Mouse (Mus musculus): Measurements from ENCODE around the gene Map7d1. TPM values are rescaled to one million over a fixed set of nuclear protein-coding genes. Genes with fewer than 3 reads are reported as not detected.
A peak's percentile ranks its signal among the peaks of the same experiment; 100 is the strongest.

Gene Map7d1
- polyA plus RNA-seq, 1 experiment from 2014 or later, result 59.8 TPM

GRCm38 (mm10) chr4:126260520-126261201, 4.5 kb upstream of the Map7d1 start:
- Histone ChIP-seq H3K27me3 (ENCODE audit: low read depth, poor library complexity, severe bottlenecking) (no peaks in the 10 kb centered on the region), H3K4me3 (peak overlapping the region; percentile 43), H3K9me3 (replicated peaks) (no peaks in the 10 kb centered on the region), H3K27ac (replicated peaks) (peak overlapping the region; percentile 89), H3K4me1 (peaks cover 61% of the 10 kb centered on the region), H3K36me3 (no peaks in the 10 kb centered on the region)
- DNase-seq (ENCODE audit: low spot score), result peak; percentile 67
- 3% methylated on average over 10 of the region's 10 CpGs for WGBS

GRCm38 (mm10) chr4:126259523-126260160, 3.5 kb upstream of the Map7d1 start:
- peak; percentile 84 for DNase-seq (ENCODE audit: low spot score)
- Histone ChIP-seq H3K4me1 (peaks cover 68% of the 10 kb centered on the region), H3K27me3 (ENCODE audit: low read depth, poor library complexity, severe bottlenecking) (no peaks in the 10 kb centered on the region)

DNA sequence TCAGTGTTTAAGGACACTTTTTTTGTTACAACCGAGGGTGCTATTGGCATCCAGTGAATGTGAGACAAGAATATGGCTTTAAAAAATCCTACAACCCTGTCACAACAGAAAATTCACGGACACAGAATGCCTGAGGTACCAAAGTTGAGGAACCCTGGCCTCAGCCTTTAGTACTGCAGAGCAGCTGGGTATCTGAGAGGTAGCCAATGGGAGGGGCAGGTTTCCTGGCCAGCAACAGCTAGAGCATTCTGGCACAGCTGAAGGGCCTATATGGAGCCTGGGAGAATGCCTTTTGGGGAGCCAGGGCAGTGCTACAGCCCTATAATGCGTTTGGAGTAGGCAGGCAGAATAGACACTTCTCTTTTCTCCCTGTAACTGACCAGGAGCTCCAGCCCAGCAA, 2.9 kb upstream of the Map7d1 start:
- Histone ChIP-seq H3K4me1 (peaks cover 74% of the 10 kb centered on the region), H3K27ac (replicated peaks) (peak overlapping the region; percentile 89), H3K4me3 (peak overlapping the region; percentile 43), H3K9me3 (replicated peaks) (no peaks in the 10 kb centered on the region), H3K27me3 (ENCODE audit: low read depth, poor library complexity, severe bottlenecking) (no peaks in the 10 kb centered on the region), H3K36me3 (no peaks in the 10 kb centered on the region)
- WGBS, result 26% methylated on average over 3 of the region's 3 CpGs
- no peak for DNase-seq (ENCODE audit: low spot score)

More at GRCm38 (mm10) chr4:126259523-126260160, 3.5 kb upstream of the Map7d1 start:
- Histone ChIP-seq H3K4me3 (peak overlapping the region; percentile 43), H3K36me3 (no peaks in the 10 kb centered on the region), H3K9me3 (replicated peaks) (no peaks in the 10 kb centered on the region), H3K27ac (replicated peaks) (peak overlapping the region; percentile 89)
- under 1% methylated on average over 15 of the region's 15 CpGs for WGBS

GRCm38 (mm10) chr4:126256967-126257881, 1.1 kb upstream of the Map7d1 start:
- H3K4me3 ChIP-seq, result peak overlapping the region; percentile 100
- H3K27ac ChIP-seq (replicated peaks), result peak overlapping the region; percentile 100
- peaks cover 8% of the 10 kb centered on the region for H3K36me3 ChIP-seq
- DNase-seq (ENCODE audit: low spot score), result peak; percentile 80
- H3K4me1 ChIP-seq, result peaks cover 83% of the 10 kb centered on the region
- no peaks in the 10 kb centered on the region for H3K27me3 ChIP-seq (ENCODE audit: low read depth, poor library complexity, severe bottlenecking)
- H3K9me3 ChIP-seq (replicated peaks), result no peaks in the 10 kb centered on the region
- WGBS, result under 1% methylated on average over 26 of the region's 26 CpGs

GRCm38 (mm10) chr4:126255113-126256001, 786 bp downstream of the Map7d1 start:
- peak overlapping the region; percentile 100 for H3K27ac ChIP-seq (replicated peaks)
- peak overlapping the region; percentile 100 for H3K4me3 ChIP-seq
- WGBS, result under 1% methylated on average over 50 of the region's 50 CpGs
- peaks cover 24% of the 10 kb centered on the region for H3K36me3 ChIP-seq
- peak; percentile 79 for DNase-seq (ENCODE audit: low spot score)
- H3K27me3 ChIP-seq (ENCODE audit: low read depth, poor library complexity, severe bottlenecking), result no peaks in the 10 kb centered on the region
- H3K4me1 ChIP-seq, result peaks cover 84% of the 10 kb centered on the region
- H3K9me3 ChIP-seq (replicated peaks), result no peaks in the 10 kb centered on the region

DNA sequence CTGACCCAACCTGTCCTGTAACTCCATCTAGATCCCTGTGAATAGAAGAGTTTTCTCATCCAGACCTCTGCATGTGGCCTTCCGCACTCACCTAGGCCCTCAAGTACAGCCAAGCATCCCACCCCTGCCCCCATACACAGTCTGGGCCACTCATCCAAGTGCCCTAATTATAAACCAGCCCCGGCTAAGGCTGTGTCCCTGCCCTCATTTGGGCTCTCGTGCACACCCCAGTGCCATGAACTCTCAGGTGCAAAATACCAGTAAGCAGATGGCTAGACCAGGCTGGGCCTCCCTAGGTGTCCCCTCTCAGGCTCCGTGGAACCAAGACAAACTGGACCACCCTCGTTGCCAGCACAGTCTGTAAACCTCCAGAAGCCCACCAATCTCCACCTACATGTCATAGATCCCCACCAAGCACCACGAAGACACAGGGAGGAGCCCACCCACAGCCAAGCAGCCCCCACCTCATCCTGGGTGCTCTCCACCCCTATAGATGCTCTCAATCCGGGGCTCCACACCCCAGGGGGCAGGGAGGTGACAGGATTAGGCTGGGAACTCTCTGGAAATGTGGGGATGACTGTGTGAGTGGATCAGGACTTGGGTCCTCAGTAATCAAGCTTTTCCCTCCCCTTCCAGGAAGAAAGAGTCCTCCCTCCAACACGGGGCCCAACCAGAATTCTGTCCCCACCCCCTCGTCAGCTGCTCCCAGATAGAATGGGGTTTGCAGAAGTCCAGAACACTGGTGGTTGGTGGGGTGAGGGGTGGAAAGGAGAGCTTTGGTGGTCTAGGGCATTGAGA, 1.6 kb downstream of the Map7d1 start:
- peak; percentile 39 for DNase-seq (ENCODE audit: low spot score)
- H3K27me3 ChIP-seq (ENCODE audit: low read depth, poor library complexity, severe bottlenecking), result no peaks in the 10 kb centered on the region
- H3K36me3 ChIP-seq, result peaks cover 31% of the 10 kb centered on the region
- H3K9me3 ChIP-seq (replicated peaks), result no peaks in the 10 kb centered on the region
- WGBS, result 21% methylated on average over 9 of the region's 9 CpGs
- H3K4me1 ChIP-seq, result peaks cover 83% of the 10 kb centered on the region
- H3K27ac ChIP-seq (replicated peaks), result peak overlapping the region; percentile 100
- H3K4me3 ChIP-seq, result peak overlapping the region; percentile 100

DNA sequence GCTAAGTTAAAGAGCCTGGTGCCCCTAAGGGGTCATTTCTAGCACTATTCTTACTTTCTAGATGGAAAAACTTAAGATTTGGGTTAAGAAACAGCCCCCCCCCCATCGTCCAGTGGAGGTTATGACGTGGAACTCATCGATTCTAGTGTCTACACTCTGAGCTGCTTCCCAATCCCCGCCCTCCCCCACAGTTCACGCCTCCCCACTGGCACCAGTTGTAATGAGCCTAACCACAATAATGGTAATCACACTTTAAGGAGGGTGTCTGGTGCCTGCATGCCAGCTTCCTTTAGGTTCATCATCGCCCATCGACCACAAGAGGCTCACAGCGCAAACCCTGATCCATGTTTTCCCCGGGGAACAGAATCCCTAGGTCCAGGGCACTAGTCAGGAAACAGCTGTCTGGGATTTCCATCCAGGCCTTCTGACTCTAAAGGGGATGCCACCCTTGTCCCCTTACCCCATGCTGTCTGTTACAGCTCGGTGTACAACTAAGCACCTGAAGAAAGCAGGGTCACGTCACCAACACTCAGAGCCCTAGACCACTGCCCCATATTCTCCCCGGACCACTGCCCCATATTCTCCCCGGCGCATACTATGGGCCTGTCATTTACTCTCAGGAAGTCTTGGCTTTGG, 2.4 kb downstream of the Map7d1 start:
- H3K27ac ChIP-seq (replicated peaks), result no peak overlapping the region
- H3K27me3 ChIP-seq (ENCODE audit: low read depth, poor library complexity, severe bottlenecking), result no peaks in the 10 kb centered on the region
- peak overlapping the region; percentile 100 for H3K4me3 ChIP-seq
- DNase-seq (ENCODE audit: low spot score), result no peak
- no peaks in the 10 kb centered on the region for H3K9me3 ChIP-seq (replicated peaks)
- peaks cover 83% of the 10 kb centered on the region for H3K4me1 ChIP-seq
- peaks cover 33% of the 10 kb centered on the region for H3K36me3 ChIP-seq
- 83% methylated on average over 14 of the region's 14 CpGs for WGBS

- Histone ChIP-seq H3K36me3 (peaks cover 40% of the 10 kb centered on the region), H3K27me3 (ENCODE audit: low read depth, poor library complexity, severe bottlenecking) (no peaks in the 10 kb centered on the region), H3K27ac (replicated peaks) (0 out of 2 replicates have a peak overlapping the region, but pooled peaks have one; percentile 13), H3K4me1 (peaks cover 85% of the 10 kb centered on the region), H3K4me3 (peak overlapping the region; percentile 17; the same call in 1 of the 2 replicates), H3K9me3 (replicated peaks) (no peaks in the 10 kb centered on the region)
- WGBS, result 80% methylated on average over 17 of the region's 17 CpGs
- DNase-seq (ENCODE audit: low spot score), result no peak
Observed at GRCm38 (mm10) chr4:126252411-126253237, 3.5 kb downstream of the Map7d1 start.

GRCm38 (mm10) chr4:126251655-126252254, 4.4 kb downstream of the Map7d1 start:
- H3K4me3 ChIP-seq, result peak overlapping the region; percentile 17; the same call in 1 of the 2 replicates
- DNase-seq (ENCODE audit: low spot score), result no peak
- peak overlapping the region; percentile 65 for H3K27ac ChIP-seq (replicated peaks)
- H3K36me3 ChIP-seq, result peaks cover 48% of the 10 kb centered on the region
- no peaks in the 10 kb centered on the region for H3K9me3 ChIP-seq (replicated peaks)
- WGBS, result 73% methylated on average over 11 of the region's 11 CpGs
- no peaks in the 10 kb centered on the region for H3K27me3 ChIP-seq (ENCODE audit: low read depth, poor library complexity, severe bottlenecking)
- H3K4me1 ChIP-seq, result peaks cover 84% of the 10 kb centered on the region

GRCm38 (mm10) chr4:126250659-126251058, 5.5 kb downstream of the Map7d1 start:
- no peaks in the 10 kb centered on the region for H3K9me3 ChIP-seq (replicated peaks)
- no peak overlapping the region; the same call in 1 of the 2 replicates for H3K27ac ChIP-seq (replicated peaks)
- H3K4me1 ChIP-seq, result peaks cover 87% of the 10 kb centered on the region
- no peak overlapping the region for H3K4me3 ChIP-seq
- WGBS, result 59% methylated on average over 4 of the region's 4 CpGs
- peaks cover 59% of the 10 kb centered on the region for H3K36me3 ChIP-seq
- no peak for DNase-seq (ENCODE audit: low spot score)
- no peaks in the 10 kb centered on the region for H3K27me3 ChIP-seq (ENCODE audit: low read depth, poor library complexity, severe bottlenecking)
